Mouse (Mus musculus) kidney, adult 2 months (tissue): ENCODE measurements around the gene 4932438H23Rik.

Experiments
- CTCF ChIP-seq: fragments of 200-500 bp; conservative IDR thresholded peaks from 2 replicates; pipeline ENCODE4 v1.5.1; 2011; ENCODE audit warnings: low read depth, mild to moderate bottlenecking, control low read depth, low read length, moderate library complexity, mixed read lengths; ENCODE audit not compliant: insufficient read depth, insufficient read length
- POLR2A ChIP-seq: fragments of 200-500 bp; IDR thresholded peaks from one replicate; pipeline ENCODE4 v1.6.1; 2011; ENCODE audit warnings: low read depth, low read length, control low read depth

GRCm38 (mm10) chr16:91072256-91072655, 22.7 kb downstream of the 4932438H23Rik start:
- no peak for TF ChIP-seq POLR2A
- no peak for TF ChIP-seq CTCF
